Mouse (Mus musculus) frontal cortex, adult (tissue): ENCODE results near the gene Col23a1.

Experiments
- ATAC-seq: cut with Nextera tagmentation; 2 replicates; pipeline ENCODE4 v1.9.2; 2017; ENCODE audit warnings: mild to moderate bottlenecking, moderate library complexity, mixed read lengths; ENCODE audit not compliant: low TSS enrichment

Col23a1 gene

GRCm38 (mm10) chr11:51485051-51485521, 195.4 kb downstream of the Col23a1 start:
- no peak for ATAC-seq

- ATAC-seq: no peak
These were observed 196.2 kb downstream of the Col23a1 start for GRCm38 (mm10) chr11:51485775-51486464.

DNA sequence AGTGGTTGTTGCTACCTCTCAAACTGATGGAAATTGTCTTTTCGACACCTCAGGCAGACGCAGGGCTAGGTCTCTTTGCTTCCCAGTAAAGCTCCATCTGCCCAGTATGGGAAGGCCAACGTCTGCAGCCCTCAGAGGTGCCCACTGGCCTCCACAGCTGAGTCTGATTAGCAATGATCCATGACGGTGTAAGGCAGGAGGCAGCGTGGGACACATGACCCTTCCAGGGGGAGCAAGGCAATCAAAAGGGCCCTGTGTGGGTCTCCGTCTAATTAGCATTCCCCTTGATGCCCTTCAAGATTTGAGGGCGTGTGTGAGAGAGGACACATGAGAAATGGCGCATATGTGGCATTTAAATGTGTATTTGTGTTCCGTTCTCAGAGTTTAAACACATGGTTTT, 199.1 kb downstream of the Col23a1 start:
- no peak for ATAC-seq

DNA sequence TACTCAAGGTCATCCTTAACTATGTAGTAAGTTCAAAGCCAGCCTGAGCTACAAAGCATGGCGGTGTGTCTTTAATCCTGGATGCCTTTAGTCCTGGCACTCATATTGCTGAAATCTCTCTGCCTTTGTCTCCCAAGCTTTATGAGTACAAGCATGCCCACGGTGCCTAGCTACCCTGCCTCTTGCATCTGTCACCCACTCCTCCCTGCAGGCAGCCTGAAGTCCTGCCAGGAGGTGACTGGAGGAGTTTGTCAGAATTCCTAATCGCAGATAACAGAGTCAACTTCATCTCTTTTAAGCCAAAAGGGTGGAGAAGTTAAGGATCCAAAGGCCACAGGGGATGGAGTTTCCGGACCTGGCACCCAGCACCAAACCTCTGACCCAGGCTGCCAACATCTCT, 203.7 kb downstream of the Col23a1 start:
- no peak for ATAC-seq

DNA sequence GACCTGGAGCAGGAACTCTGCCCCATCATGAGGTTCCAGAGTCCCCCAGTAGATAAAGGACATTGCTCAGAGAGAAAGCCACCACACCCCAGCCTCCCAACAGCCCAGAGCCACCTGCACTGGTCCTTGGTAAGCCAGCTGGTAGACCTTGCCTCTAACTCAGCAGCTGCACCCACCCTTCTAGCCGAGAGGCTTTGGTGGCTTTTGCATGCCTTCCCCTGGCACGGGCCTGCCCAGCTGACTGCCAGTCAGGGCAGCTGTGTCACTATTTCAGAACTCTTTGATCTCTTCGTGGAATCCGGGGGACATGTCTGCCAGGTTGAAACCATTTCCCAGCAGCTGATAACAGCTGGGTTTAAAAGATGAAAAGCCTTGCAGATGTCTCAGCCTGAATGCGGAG, 204.5 kb downstream of the Col23a1 start:
- ATAC-seq: no peak

DNA sequence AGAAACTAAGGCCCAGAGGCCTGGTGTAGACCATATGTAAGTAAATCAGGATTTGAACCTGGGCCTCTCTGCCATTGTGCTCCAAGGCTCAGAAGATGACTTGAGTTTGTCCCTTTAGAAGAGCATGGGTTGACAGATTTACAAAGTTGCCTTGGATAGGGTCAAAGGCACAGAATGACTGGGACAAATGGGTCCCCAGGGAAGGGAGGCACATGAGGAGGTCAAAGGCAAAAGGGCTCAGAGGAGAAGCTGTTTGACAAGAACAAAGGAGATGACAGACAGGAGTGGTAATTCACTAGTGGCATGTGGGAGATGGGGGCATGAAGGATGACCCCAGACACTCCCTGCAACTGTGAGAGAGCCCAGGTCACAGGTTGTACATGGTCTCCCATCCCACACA, 210.1 kb downstream of the Col23a1 start:
- no peak for ATAC-seq

DNA sequence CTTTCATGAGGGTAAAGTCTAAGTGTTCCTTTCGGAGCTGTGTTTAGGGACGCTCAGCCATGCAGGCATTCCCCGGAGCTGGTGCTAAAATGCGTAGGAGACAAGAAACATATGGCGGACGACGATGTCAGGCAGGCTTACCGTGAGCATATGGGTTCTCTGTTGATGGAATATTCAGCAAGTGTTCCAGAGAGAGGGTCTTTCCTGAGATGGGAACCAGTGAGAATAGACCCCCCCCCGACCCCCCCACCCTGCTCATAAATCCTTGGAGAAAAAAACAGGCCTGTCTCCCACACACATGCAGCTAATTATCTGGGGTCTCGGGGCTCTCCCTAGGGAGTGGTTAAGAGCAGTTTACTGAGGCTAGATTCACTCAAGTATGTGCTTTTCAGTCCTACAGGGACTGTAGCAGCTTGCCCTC, 212.7 kb downstream of the Col23a1 start:
- ATAC-seq: peak; percentile 96

- ATAC-seq: no peak
These were observed 215.2 kb downstream of the Col23a1 start for GRCm38 (mm10) chr11:51504946-51505345.

DNA sequence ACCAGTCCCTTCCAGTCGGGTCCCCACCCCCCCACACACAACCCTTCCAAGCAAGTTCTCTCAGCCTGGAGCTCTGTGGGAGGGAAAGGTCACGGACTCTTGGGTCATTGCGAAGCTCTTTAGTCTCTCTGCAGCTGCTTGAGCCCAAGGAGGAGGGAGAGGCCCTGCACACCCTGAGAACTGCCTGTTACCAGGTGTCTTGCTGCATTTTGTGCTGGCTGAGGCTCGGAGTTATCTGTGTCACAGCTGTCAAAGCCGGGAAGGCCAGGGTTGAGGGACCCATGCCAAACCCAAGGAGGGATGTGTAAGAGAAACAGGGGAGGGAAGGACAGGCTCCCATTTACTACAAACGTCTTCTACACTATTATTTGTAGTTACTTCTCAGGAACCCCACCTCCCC, 218.3 kb downstream of the Col23a1 start:
- ATAC-seq: no peak

GRCm38 (mm10) chr11:51509211-51509610, 219.5 kb downstream of the Col23a1 start:
- ATAC-seq: no peak

DNA sequence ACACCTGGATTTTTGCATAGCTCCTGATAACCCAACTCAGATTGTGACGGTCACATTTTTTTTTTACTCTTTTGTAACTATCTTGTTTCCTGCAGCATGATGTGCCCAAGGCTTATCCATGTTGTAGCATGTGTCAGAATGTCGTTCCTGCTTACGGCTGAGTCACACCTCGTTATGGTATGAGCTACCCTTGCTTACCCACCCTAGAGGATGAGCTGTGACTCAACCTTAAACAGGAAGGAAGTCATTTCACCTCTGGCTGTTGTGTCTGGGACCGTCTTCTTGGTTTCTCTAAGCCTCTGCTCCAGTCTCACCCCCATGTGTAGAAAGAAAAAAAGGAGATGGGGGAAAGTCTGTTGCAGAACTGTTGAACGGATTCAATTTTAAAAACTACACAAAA, 223.3 kb downstream of the Col23a1 start:
- ATAC-seq: no peak

- ATAC-seq: no peak
These were observed 225.6 kb downstream of the Col23a1 start for GRCm38 (mm10) chr11:51515346-51515745.

- ATAC-seq: no peak
These were observed 228.4 kb downstream of the Col23a1 start for GRCm38 (mm10) chr11:51518100-51518499.

GRCm38 (mm10) chr11:51518585-51518984, 228.9 kb downstream of the Col23a1 start:
- no peak for ATAC-seq

GRCm38 (mm10) chr11:51521440-51521839, 231.7 kb downstream of the Col23a1 start:
- ATAC-seq: no peak

- no peak for ATAC-seq
These were observed 233.5 kb downstream of the Col23a1 start for GRCm38 (mm10) chr11:51523215-51523614.

- no peak for ATAC-seq
These were observed 233.9 kb downstream of the Col23a1 start for GRCm38 (mm10) chr11:51523625-51524024.

GRCm38 (mm10) chr11:51526631-51527161, 237.0 kb downstream of the Col23a1 start:
- peak; percentile 64; the same call in 1 of the 2 replicates for ATAC-seq

GRCm38 (mm10) chr11:51533128-51533533, 243.4 kb downstream of the Col23a1 start:
- ATAC-seq: no peak

- ATAC-seq: no peak
These were observed 244.6 kb downstream of the Col23a1 start for GRCm38 (mm10) chr11:51534314-51534713.

- no peak for ATAC-seq
These were observed 248.7 kb downstream of the Col23a1 start for GRCm38 (mm10) chr11:51538388-51538787.

GRCm38 (mm10) chr11:51538919-51539758, 249.4 kb downstream of the Col23a1 start:
- ATAC-seq: peak; percentile 90
